8 mouse cellular contexts compared by ENCODE assay signal in the genomic region with DNA sequence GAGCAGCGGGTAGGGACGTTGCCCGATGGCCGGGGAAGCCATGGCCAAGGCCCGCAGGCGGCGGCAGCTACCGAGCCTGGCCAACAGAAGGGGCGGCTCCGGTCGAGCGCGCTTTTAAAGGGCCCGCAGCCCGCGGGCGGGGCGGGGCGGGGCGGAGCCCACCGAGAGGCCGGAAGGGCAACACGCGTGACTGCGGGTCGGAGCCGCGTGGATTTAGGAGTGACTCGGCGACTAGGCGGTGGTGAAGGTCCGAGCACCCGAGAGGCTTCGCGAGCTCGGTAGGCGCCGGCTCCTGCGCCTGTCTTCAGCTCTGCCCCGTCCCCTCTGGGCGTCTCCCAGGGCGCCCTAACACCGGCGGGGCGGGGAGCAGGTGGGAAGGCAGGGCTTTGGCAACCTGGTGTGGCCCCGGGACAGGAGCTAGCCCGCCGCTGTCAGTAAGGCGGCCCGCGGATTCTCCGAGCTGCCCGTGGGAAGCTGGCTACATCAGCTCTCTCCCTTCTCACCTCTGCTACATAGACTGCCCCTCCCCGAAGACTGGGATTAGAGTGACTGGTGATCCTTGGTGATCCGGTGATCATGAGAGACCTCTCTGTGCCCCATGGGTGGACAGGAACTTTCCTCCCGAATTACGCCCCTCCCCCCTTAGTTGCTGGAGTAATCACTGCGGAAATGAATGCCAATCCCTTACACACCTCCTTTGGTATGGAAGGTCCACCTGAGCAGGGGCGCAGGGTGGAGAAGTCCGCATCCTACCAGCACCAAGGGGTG. TPM values are rescaled to one million over a fixed set of nuclear protein-coding genes. Genes with fewer than 3 reads are reported as not detected.
DNase-seq lines count a peak whose midpoint lies in the region; ATAC-seq lines count a peak whose summit lies in the region.

Gene Rassf5 (minus strand): TSS at position 170 of the 768 bp plus-strand sequence.

- H3K4me2 ChIP-seq in hindbrain, embryonic 14.5 days (replicated peaks): peak within 1 kb of the TSS; percentile 97

- peak within 1 kb of the TSS; percentile 62 for H3K4me3 ChIP-seq in hindbrain, embryonic 14.5 days (replicated peaks; ENCODE audit: low read length)

- no peaks in the 10 kb centered on the region for H3K9me3 ChIP-seq in hindbrain, embryonic 14.5 days (ENCODE audit: control insufficient read depth, low read length)

- H3K9ac ChIP-seq in hindbrain, embryonic 14.5 days: peak within 1 kb of the TSS; percentile 81

- H3K27me3 ChIP-seq in hindbrain, embryonic 14.5 days (ENCODE audit: control insufficient read depth, insufficient read depth, low read length): peaks cover 14% of the 10 kb centered on the region

- 1% methylated on average over 46 of the region's 60 CpGs for WGBS in hindbrain, embryonic 14.5 days

- peak; percentile 60; the same call in 1 of the 2 replicates for ATAC-seq in hindbrain, embryonic 14.5 days (ENCODE audit: low FRiP score)

- H3K36me3 ChIP-seq in hindbrain, embryonic 14.5 days (replicated peaks; ENCODE audit: control insufficient read depth, insufficient read depth): no peaks in the 10 kb centered on the region

- peak; percentile 82 for DNase-seq in Muller cell, postnatal 12 days (ENCODE audit: inconsistent ontology term)
- DNase-seq in cerebellum, postnatal 14 days: peak; percentile 88 to 90
- peak; percentile 61 to 68 for DNase-seq in frontal cortex, postnatal 36 days (ENCODE audit: low spot score in 2 of 2)
- DNase-seq in hindbrain, embryonic 14.5 days (ENCODE audit: low spot score): peak; percentile 52
- peak; percentile 41 to 44 for DNase-seq in layer of hippocampus, postnatal 25 days (ENCODE audit: extremely low spot score in 1 of 2, low spot score in 1 of 2)
- peak; percentile 85 for DNase-seq in lung, postnatal 36 days
- DNase-seq in retina, postnatal 1 day: peak; percentile 76
- DNase-seq in urinary bladder, adult 2 months (ENCODE audit: low spot score): peak; percentile 90

- peaks cover 8% of the 10 kb centered on the region for H3K4me1 ChIP-seq in hindbrain, embryonic 14.5 days (replicated peaks; ENCODE audit: control insufficient read depth, insufficient read depth, low read length)

- no peak within 1 kb of the TSS for H3K27ac ChIP-seq in hindbrain, embryonic 14.5 days

RNA-seq across cellular contexts. Expression of gene Rassf5, which starts in this region (rescaled TPM):
- 4.0 and 5.0 TPM in 2 replicates for polyA plus RNA-seq in hindbrain, embryonic 14.5 days (2014; fragmentation: Nextera tagmentation; extraction: Ambion mirVana)
- 10 to 100 TPM; 18.8 to 21.4 TPM for total RNA-seq in layer of hippocampus, postnatal 25 days (2021)
- 12.2 and 12.6 TPM in 2 replicates for polyA plus RNA-seq in urinary bladder, adult 2 months (2012; rRNA removed)
